Mouse (Mus musculus): Measurements from ENCODE around the gene Ephb3. TPM values are rescaled to one million over a fixed set of nuclear protein-coding genes. Genes with fewer than 3 reads are reported as not detected.

The Ephb3 gene
- polyA plus RNA-seq, 1 experiment from 2014 or later, result 21.8 TPM

- H3K27me3 ChIP-seq (replicated peaks), result no peaks in the 10 kb centered on the region
- peak overlapping the region; percentile 52 for H3K27ac ChIP-seq
- WGBS, result 52% methylated on average over 6 of the region's 6 CpGs
- no peaks in the 10 kb centered on the region for H3K9me3 ChIP-seq
- H3K36me3 ChIP-seq, result peaks cover 9% of the 10 kb centered on the region; the same call in 1 of the 2 replicates
- H3K4me2 ChIP-seq, result no peak overlapping the region
- no peak overlapping the region for H3K9ac ChIP-seq
- ATAC-seq (ENCODE audit: insufficient read depth, low FRiP score, low read depth), result no peak
- peaks cover 7% of the 10 kb centered on the region; the same call in 1 of the 2 replicates for H3K4me1 ChIP-seq
- H3K4me3 ChIP-seq (replicated peaks), result no peak overlapping the region
Measured at GRCm38 (mm10) chr16:21226629-21227028, 22.1 kb downstream of the Ephb3 start.

- peak; percentile 72; the same call in 1 of the 2 replicates for ATAC-seq (ENCODE audit: insufficient read depth, low FRiP score, low read depth)
- H3K27ac ChIP-seq, result peak overlapping the region; percentile 38; the same call in 1 of the 2 replicates
- H3K4me1 ChIP-seq, result peaks cover 27% of the 10 kb centered on the region
- no peak overlapping the region for H3K4me3 ChIP-seq (replicated peaks)
- no peak overlapping the region for H3K4me2 ChIP-seq
- no peak overlapping the region for H3K9ac ChIP-seq
- H3K9me3 ChIP-seq, result no peaks in the 10 kb centered on the region
- 48% methylated on average over 8 of the region's 8 CpGs for WGBS
- no peaks in the 10 kb centered on the region for H3K27me3 ChIP-seq (replicated peaks)
- H3K36me3 ChIP-seq, result no peaks in the 10 kb centered on the region
Measured at GRCm38 (mm10) chr16:21235135-21235534, 30.6 kb downstream of the Ephb3 start.

GRCm38 (mm10) chr16:21238722-21239121 is 34.2 kb downstream of the Ephb3 start:
- peaks cover 50% of the 10 kb centered on the region for H3K4me1 ChIP-seq
- ATAC-seq (ENCODE audit: insufficient read depth, low FRiP score, low read depth), result no peak
- H3K9me3 ChIP-seq, result no peaks in the 10 kb centered on the region
- peak overlapping the region; percentile 59 for H3K27ac ChIP-seq
- no peaks in the 10 kb centered on the region for H3K36me3 ChIP-seq
- H3K4me3 ChIP-seq (replicated peaks), result no peak overlapping the region
- no peak overlapping the region for H3K9ac ChIP-seq
- 17% methylated on average over 5 of the region's 5 CpGs for WGBS
- H3K27me3 ChIP-seq (replicated peaks), result no peaks in the 10 kb centered on the region
- H3K4me2 ChIP-seq, result 0 out of 2 replicates have a peak overlapping the region, but pooled peaks have one; percentile 10

- Histone ChIP-seq H3K27me3 (replicated peaks) (no peaks in the 10 kb centered on the region), H3K4me1 (peaks cover 46% of the 10 kb centered on the region), H3K9me3 (no peaks in the 10 kb centered on the region), H3K27ac (no peak overlapping the region), H3K36me3 (no peaks in the 10 kb centered on the region), H3K4me3 (replicated peaks) (no peak overlapping the region), H3K9ac (no peak overlapping the region), H3K4me2 (no peak overlapping the region)
- WGBS, result 50% methylated on average over 3 of the region's 3 CpGs
- no peak for ATAC-seq (ENCODE audit: insufficient read depth, low FRiP score, low read depth)
Measured at GRCm38 (mm10) chr16:21240547-21240946, 36.0 kb downstream of the Ephb3 start.

GRCm38 (mm10) chr16:21241030-21241429 is 36.5 kb downstream of the Ephb3 start:
- H3K9me3 ChIP-seq, result no peaks in the 10 kb centered on the region
- H3K4me1 ChIP-seq, result peaks cover 48% of the 10 kb centered on the region
- no peak overlapping the region for H3K4me2 ChIP-seq
- no peak for ATAC-seq (ENCODE audit: insufficient read depth, low FRiP score, low read depth)
- H3K27ac ChIP-seq, result no peak overlapping the region
- H3K4me3 ChIP-seq (replicated peaks), result no peak overlapping the region
- H3K27me3 ChIP-seq (replicated peaks), result no peaks in the 10 kb centered on the region
- H3K36me3 ChIP-seq, result no peaks in the 10 kb centered on the region
- H3K9ac ChIP-seq, result no peak overlapping the region

- H3K9ac ChIP-seq, result no peak overlapping the region
- H3K4me2 ChIP-seq, result no peak overlapping the region
- no peaks in the 10 kb centered on the region for H3K36me3 ChIP-seq
- WGBS, result 45% methylated on average over 8 of the region's 8 CpGs
- no peaks in the 10 kb centered on the region for H3K9me3 ChIP-seq
- H3K27ac ChIP-seq, result no peak overlapping the region
- no peak for ATAC-seq (ENCODE audit: insufficient read depth, low FRiP score, low read depth)
- H3K4me1 ChIP-seq, result peaks cover 61% of the 10 kb centered on the region
- H3K4me3 ChIP-seq (replicated peaks), result no peak overlapping the region
- no peaks in the 10 kb centered on the region for H3K27me3 ChIP-seq (replicated peaks)
Measured at GRCm38 (mm10) chr16:21242946-21243345, 38.4 kb downstream of the Ephb3 start.

GRCm38 (mm10) chr16:21244803-21245202 is 40.2 kb downstream of the Ephb3 start:
- Histone ChIP-seq H3K9ac (no peak overlapping the region), H3K4me3 (replicated peaks) (no peak overlapping the region), H3K4me1 (peaks cover 59% of the 10 kb centered on the region), H3K36me3 (no peaks in the 10 kb centered on the region), H3K27me3 (replicated peaks) (no peaks in the 10 kb centered on the region), H3K4me2 (no peak overlapping the region), H3K27ac (no peak overlapping the region), H3K9me3 (no peaks in the 10 kb centered on the region)
- no peak for ATAC-seq (ENCODE audit: insufficient read depth, low FRiP score, low read depth)
- WGBS, result 66% methylated on average over 3 of the region's 3 CpGs

GRCm38 (mm10) chr16:21245387-21245786 is 40.8 kb downstream of the Ephb3 start:
- Histone ChIP-seq H3K4me2 (0 out of 2 replicates have a peak overlapping the region, but pooled peaks have one; percentile 93), H3K27me3 (replicated peaks) (no peaks in the 10 kb centered on the region), H3K36me3 (no peaks in the 10 kb centered on the region), H3K9ac (no peak overlapping the region), H3K4me3 (replicated peaks) (no peak overlapping the region), H3K9me3 (no peaks in the 10 kb centered on the region), H3K27ac (peak overlapping the region; percentile 89; the same call in 1 of the 2 replicates), H3K4me1 (peaks cover 56% of the 10 kb centered on the region)
- WGBS, result 25% methylated on average over 7 of the region's 7 CpGs
- no peak for ATAC-seq (ENCODE audit: insufficient read depth, low FRiP score, low read depth)

- H3K36me3 ChIP-seq, result no peaks in the 10 kb centered on the region
- ATAC-seq (ENCODE audit: insufficient read depth, low FRiP score, low read depth), result peak; percentile 80
- H3K4me3 ChIP-seq (replicated peaks), result peak overlapping the region; percentile 42
- peaks cover 50% of the 10 kb centered on the region for H3K4me1 ChIP-seq
- H3K27me3 ChIP-seq (replicated peaks), result no peaks in the 10 kb centered on the region
- H3K27ac ChIP-seq, result peak overlapping the region; percentile 89
- H3K4me2 ChIP-seq, result peak overlapping the region; percentile 93
- H3K9me3 ChIP-seq, result no peaks in the 10 kb centered on the region
- WGBS, result 1% methylated on average over 29 of the region's 29 CpGs
- H3K9ac ChIP-seq, result peak overlapping the region; percentile 29; the same call in 1 of the 2 replicates
Measured at GRCm38 (mm10) chr16:21245931-21246390, 41.4 kb downstream of the Ephb3 start.

- H3K27me3 ChIP-seq (replicated peaks), result no peaks in the 10 kb centered on the region
- peak overlapping the region; percentile 93 for H3K4me2 ChIP-seq
- no peaks in the 10 kb centered on the region for H3K9me3 ChIP-seq
- peak overlapping the region; percentile 89 for H3K27ac ChIP-seq
- 2% methylated on average over 33 of the region's 33 CpGs for WGBS
- H3K4me1 ChIP-seq, result peaks cover 49% of the 10 kb centered on the region
- peak overlapping the region; percentile 42 for H3K4me3 ChIP-seq (replicated peaks)
- peak; percentile 41; the same call in 1 of the 2 replicates for ATAC-seq (ENCODE audit: insufficient read depth, low FRiP score, low read depth)
- H3K9ac ChIP-seq, result peak overlapping the region; percentile 29; the same call in 1 of the 2 replicates
- H3K36me3 ChIP-seq, result no peaks in the 10 kb centered on the region
Measured at GRCm38 (mm10) chr16:21246391-21247036, 42.0 kb downstream of the Ephb3 start.

GRCm38 (mm10) chr16:21247037-21247432 is 42.5 kb downstream of the Ephb3 start:
- peak overlapping the region; percentile 42 for H3K4me3 ChIP-seq (replicated peaks)
- H3K27ac ChIP-seq, result peak overlapping the region; percentile 89
- no peaks in the 10 kb centered on the region for H3K27me3 ChIP-seq (replicated peaks)
- peak overlapping the region; percentile 93 for H3K4me2 ChIP-seq
- H3K4me1 ChIP-seq, result peaks cover 49% of the 10 kb centered on the region
- ATAC-seq (ENCODE audit: insufficient read depth, low FRiP score, low read depth), result no peak
- no peak overlapping the region for H3K9ac ChIP-seq
- WGBS, result 17% methylated on average over 4 of the region's 4 CpGs
- no peaks in the 10 kb centered on the region for H3K36me3 ChIP-seq
- no peaks in the 10 kb centered on the region for H3K9me3 ChIP-seq

GRCm38 (mm10) chr16:21247871-21248712 is 43.5 kb downstream of the Ephb3 start:
- H3K9ac ChIP-seq, result peak overlapping the region; percentile 34
- ATAC-seq (ENCODE audit: insufficient read depth, low FRiP score, low read depth), result no peak; the same call in 1 of the 2 replicates
- H3K27me3 ChIP-seq (replicated peaks), result no peaks in the 10 kb centered on the region
- H3K4me1 ChIP-seq, result peaks cover 40% of the 10 kb centered on the region
- no peak overlapping the region for H3K27ac ChIP-seq
- no peaks in the 10 kb centered on the region for H3K9me3 ChIP-seq
- peak overlapping the region; percentile 45 for H3K4me3 ChIP-seq (replicated peaks)
- H3K4me2 ChIP-seq, result peak overlapping the region; percentile 93
- WGBS, result 16% methylated on average over 38 of the region's 38 CpGs
- H3K36me3 ChIP-seq, result no peaks in the 10 kb centered on the region

Data from stomach, embryonic 15.5 days (tissue).